Mouse (Mus musculus) midbrain, embryonic 10.5 days (tissue): ENCODE data around the gene Hmgn3. TPM values are rescaled to one million over a fixed set of nuclear protein-coding genes. Genes with fewer than 3 reads are reported as not detected.
"Not testable (repeated sequence)": the region's sequence is repeated elsewhere in the genome, so short reads cannot be mapped to it uniquely, and the experiment has no call there.

ENCODE experiments used
- DNase-seq: peaks from one replicate; pipeline ENCODE4 v3.0.0-alpha.2; 2017; ENCODE audit warnings: low spot score
- H3K27ac ChIP-seq: fragments of 300-500 bp; sonication (generic); replicated peaks from 2 replicates; pipeline ENCODE4 v1.5.1; 2016; ENCODE audit warnings: mild to moderate bottlenecking
- H3K27me3 ChIP-seq: fragments of 300-500 bp; sonication (generic); 2 replicates; pipeline ENCODE4 v1.6.1; 2016; ENCODE audit warnings: low read depth, mild to moderate bottlenecking; ENCODE audit not compliant: poor library complexity, severe bottlenecking
- H3K36me3 ChIP-seq: fragments of 300-500 bp; sonication (generic); 2 replicates; pipeline ENCODE4 v1.6.1; 2016; ENCODE audit warnings: mild to moderate bottlenecking, moderate library complexity
- H3K4me1 ChIP-seq: fragments of 300-500 bp; sonication (generic); 2 replicates; pipeline ENCODE4 v1.6.1; 2016
- H3K4me3 ChIP-seq: fragments of 300-500 bp; sonication (generic); 2 replicates; pipeline ENCODE4 v1.5.1; 2016; ENCODE audit warnings: mild to moderate bottlenecking, moderate library complexity
- H3K9me3 ChIP-seq: fragments of 300-500 bp; sonication (generic); replicated peaks from 2 replicates; pipeline ENCODE4 v1.6.1; 2016; ENCODE audit warnings: mild to moderate bottlenecking
- WGBS: fragments of 180-500 bp; shearing (Covaris S2); methylation state at CpG from one replicate; pipeline ENCODE4 v1.1.7; 2016; 5-methylcytosine and 5-hydroxymethylcytosine counted together
- polyA plus RNA-seq: library from polyadenylated mRNA; unstranded; fragments of >200 nt; fragmentation: Nextera tagmentation; extraction: Ambion mirVana; gene quantifications from 2 replicates; pipeline ENCODE4 v1.2.1, GENCODE M21; 2016

Hmgn3 gene
- polyA plus RNA-seq, result 140 and 141 TPM in 2 replicates

DNA sequence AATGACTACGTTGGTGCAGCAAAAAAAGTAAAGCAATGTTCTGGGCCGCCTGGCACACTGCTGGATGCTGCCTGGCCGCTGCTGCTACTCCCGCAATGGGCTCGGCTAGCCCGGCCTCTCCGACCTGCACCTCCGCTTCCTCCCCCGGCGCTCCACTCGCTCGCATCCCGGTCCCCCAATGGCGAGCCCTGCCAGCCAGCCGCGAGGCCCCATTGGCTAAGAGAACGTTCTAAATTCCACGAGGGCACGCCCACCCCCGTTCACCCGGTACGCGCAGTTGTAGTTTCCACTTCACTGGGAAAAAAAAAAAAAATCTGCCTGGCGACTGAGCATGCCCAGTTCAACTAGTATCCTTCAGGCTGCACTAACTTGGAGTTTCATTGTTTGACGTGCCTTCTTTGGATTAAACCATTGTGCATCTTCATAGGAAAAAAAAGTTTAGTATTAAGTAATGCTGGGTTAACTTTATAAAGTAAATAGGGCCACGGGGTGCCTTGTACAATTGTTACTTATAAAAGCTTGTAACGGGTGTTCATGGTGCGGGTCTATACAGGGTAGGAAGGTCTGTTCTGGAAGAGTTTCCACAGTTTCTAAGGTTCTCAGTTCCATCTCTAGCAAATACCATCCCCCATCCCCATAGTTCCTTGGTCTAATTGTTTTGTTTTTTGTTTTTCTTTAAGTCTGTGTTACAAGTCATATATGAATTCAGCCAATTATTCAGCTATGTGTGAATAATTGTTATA, at the start of gene Hmgn3:
Gene Hmgn3, minus strand, starts transcription at position 240 of the 743 bp plus-strand sequence.
- Histone ChIP-seq H3K4me3 (peak within 1 kb of the TSS; percentile 73), H3K4me1 (peaks cover 12% of the 10 kb centered on the region), H3K27ac (peak within 1 kb of the TSS; percentile 81), H3K27me3 (no peaks in the 10 kb centered on the region), H3K9me3 (no peaks in the 10 kb centered on the region), H3K36me3 (peaks cover 8% of the 10 kb centered on the region; the same call in 1 of the 2 replicates)
- DNase-seq, result peak; percentile 93
- WGBS, result 9% methylated on average over 28 of the region's 28 CpGs

DNA sequence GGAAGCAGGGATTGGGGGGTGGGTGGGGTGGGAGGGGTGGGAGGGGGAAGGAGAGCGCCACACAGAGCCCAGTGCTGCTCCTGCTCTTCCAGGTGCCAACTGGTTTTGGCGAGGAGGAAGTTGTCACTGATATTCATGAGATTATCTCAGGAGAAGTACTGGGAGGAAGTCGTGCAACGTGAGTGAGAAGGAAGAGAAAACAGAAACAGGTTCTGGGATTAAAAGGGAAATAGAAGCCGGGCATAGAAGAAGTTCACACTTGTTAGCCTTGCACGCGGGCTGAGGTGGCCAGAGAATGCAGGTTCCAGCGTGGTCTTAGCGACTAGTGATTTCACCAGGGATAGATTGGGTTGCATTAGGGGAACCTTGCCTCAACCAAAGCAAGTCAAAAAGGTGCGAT, 49.3 kb upstream of the Hmgn3 start:
- 82% methylated on average over 10 of the region's 10 CpGs for WGBS
- no peaks in the 10 kb centered on the region for H3K36me3 ChIP-seq
- DNase-seq, result no peak
- no peak overlapping the region for H3K4me3 ChIP-seq
- no peaks in the 10 kb centered on the region for H3K9me3 ChIP-seq
- H3K4me1 ChIP-seq, result no peaks in the 10 kb centered on the region
- H3K27ac ChIP-seq, result no peak overlapping the region
- H3K27me3 ChIP-seq, result no peaks in the 10 kb centered on the region

DNA sequence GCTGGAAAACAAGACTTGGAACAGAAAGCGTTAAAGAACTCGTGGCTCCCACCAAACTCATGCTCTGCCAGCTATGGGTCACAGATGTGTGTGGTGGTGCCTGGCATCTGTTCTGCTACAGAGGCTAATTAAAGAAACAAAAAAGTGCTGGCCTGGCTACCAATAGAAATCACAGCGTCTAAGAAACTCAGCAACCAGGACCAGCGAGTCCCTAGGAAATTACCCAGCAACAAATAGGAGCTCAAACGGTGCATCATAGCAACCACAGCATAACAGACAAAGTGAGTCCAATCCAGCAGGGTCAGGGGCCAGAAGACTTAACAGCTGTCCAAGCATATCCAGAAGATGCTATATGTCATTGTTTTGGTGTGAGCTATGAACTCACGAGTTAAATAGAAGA, 48.5 kb upstream of the Hmgn3 start:
- WGBS, result 82% methylated on average over 6 of the region's 6 CpGs
- no peak for DNase-seq

DNA sequence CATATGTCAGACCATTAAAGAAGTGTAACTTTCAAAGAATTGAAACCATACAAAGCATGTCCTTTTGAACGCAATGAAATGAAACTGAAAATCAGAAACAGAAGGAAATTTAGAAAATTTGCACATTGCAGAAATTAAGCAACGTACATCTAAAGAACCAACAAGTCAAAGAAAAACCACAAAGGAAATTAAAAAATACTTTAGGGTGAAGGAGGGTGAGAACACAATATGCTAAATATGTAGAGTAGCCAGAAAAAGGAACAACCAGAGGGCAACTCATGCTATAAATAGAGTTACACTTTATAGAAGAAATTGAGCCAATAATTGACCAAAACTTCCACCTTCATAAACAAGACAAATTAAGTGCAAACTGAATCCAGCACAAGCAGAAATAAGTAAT, 41.3 kb upstream of the Hmgn3 start:
- H3K27me3 ChIP-seq, result no peaks in the 10 kb centered on the region
- H3K4me3 ChIP-seq, result no peak overlapping the region
- WGBS, result 89% methylated on average over 2 of the region's 2 CpGs
- no peaks in the 10 kb centered on the region for H3K4me1 ChIP-seq
- H3K36me3 ChIP-seq, result no peaks in the 10 kb centered on the region
- no peaks in the 10 kb centered on the region for H3K9me3 ChIP-seq
- no peak for DNase-seq
- no peak overlapping the region for H3K27ac ChIP-seq

More for the DNA sequence above, 48.5 kb upstream of the Hmgn3 start:
- H3K4me3 ChIP-seq, result no peak overlapping the region
- H3K27ac ChIP-seq, result no peak overlapping the region
- no peaks in the 10 kb centered on the region for H3K36me3 ChIP-seq
- H3K4me1 ChIP-seq, result no peaks in the 10 kb centered on the region
- no peaks in the 10 kb centered on the region for H3K9me3 ChIP-seq
- H3K27me3 ChIP-seq, result no peaks in the 10 kb centered on the region

DNA sequence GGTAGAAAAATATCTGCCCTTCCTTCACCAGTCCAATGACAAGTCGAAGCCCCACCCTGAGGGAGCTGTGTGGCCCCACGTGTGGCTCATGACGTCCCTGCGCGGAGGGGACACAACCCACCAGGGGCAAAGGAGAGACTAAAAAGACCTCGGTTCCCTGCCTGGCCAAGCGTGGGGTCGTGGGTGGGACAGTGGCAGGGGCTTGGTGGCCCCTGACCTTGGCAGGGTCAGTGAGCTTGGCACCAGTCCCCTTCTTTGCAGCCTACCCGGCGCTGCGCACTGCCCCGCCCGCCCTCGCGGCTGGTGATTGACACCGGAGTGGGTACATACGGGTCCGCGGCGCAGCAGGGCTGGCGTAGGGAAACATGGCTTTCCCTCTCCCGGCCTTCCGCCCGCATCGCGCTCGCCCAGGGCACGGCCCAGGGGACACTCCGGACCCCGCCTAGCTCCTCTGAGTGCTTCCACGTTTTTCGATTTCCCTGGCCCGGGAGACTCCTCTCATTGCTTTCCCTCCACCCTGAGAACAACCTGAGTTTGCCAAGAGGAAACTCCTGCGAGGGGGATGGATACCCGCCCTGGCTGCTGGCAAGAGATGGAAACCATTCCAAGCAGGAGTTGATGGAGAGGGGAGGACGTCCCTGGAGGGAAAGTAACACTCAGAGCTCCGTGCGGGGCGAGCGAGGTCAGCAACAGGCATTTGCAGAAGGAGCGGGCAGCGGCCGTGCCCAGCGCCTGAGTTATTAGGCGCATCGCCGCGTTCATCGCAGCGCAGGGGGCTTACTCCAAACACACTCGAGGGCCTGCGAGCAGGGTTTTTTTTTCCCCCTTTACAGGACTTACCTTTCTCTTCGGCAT, 667 bp downstream of the Hmgn3 start:
- Histone ChIP-seq H3K9me3 (peaks cover 4% of the 10 kb centered on the region), H3K4me1 (peaks cover 12% of the 10 kb centered on the region), H3K27ac (peak overlapping the region; percentile 81), H3K27me3 (no peaks in the 10 kb centered on the region), H3K4me3 (peak overlapping the region; percentile 73), H3K36me3 (peaks cover 11% of the 10 kb centered on the region)
- peak; percentile 78 for DNase-seq
- 3% methylated on average over 50 of the region's 53 CpGs for WGBS

DNA sequence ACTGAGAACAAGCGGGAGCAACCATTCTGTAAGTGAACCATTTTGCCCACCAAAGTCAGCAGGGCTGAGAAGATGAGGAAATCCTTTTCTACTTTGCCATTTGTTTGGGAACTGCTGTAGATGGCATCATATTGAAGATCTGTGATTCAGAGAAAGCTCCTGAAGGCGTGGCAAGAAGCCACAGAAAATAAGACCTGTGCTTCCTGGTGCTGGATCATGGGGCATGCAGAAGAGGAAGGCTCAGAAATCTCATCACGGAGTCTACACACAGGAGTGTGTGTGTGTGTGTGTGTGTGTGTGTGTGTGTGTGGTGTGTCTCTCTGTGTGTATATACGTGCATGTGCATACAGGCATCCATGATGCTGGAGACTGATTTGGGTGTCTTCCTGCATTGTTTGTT, 16.7 kb downstream of the Hmgn3 start:
- Histone ChIP-seq H3K36me3 (peaks cover 3% of the 10 kb centered on the region; the same call in 1 of the 2 replicates), H3K9me3 (peaks cover 5% of the 10 kb centered on the region; the same call in 1 of the 2 replicates), H3K27me3 (no peaks in the 10 kb centered on the region), H3K27ac (no peak overlapping the region), H3K4me3 (no peak overlapping the region), H3K4me1 (peaks cover 8% of the 10 kb centered on the region; the same call in 1 of the 2 replicates)
- DNase-seq, result no peak
- WGBS, result 94% methylated on average over 4 of the region's 4 CpGs

DNA sequence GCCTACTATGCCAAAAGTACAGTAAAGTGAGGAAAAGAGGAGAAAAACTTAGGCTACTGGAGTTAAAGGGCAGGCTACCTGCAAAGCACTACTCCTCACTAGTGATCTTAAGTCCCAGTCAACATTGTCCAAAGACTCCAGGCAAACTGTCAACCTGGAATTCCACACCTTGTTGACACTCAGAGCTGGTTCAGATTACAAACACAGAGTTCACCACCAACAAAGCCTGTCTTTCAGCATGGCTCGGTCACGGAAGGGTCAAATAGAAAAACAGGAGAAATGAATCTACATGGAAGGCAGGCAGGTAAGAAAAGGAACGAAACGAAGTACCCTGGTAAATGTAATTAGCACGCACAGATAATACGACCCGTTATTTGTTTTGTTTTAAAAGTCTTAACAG, 18.6 kb downstream of the Hmgn3 start:
- Histone ChIP-seq H3K36me3 (peaks cover 3% of the 10 kb centered on the region; the same call in 1 of the 2 replicates), H3K27ac (no peak overlapping the region), H3K4me3 (no peak overlapping the region), H3K4me1 (peaks cover 8% of the 10 kb centered on the region; the same call in 1 of the 2 replicates), H3K9me3 (peaks cover 5% of the 10 kb centered on the region; the same call in 1 of the 2 replicates), H3K27me3 (no peaks in the 10 kb centered on the region)
- no peak for DNase-seq
- 84% methylated on average over 7 of the region's 7 CpGs for WGBS

DNA sequence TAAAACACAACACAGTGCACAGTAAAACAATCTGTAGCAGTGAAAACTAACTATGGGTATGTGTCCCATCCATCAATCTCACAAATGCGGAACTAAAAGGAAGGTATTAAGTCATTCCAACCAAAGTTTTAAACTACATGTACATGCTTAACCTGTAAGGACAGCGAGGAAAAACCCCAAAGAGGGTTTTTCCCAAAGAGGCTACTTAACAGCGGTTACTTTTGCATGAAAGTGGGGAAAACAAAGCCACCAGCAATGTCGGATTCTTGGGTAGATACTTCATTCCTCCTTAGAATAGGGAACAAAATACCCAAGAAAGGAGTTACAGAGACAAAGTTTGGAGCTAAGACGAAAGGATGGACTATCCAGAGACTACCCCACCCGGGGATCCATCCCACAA, 20.0 kb downstream of the Hmgn3 start:
- H3K4me3 ChIP-seq, H3K4me1 ChIP-seq, DNase-seq, H3K9me3 ChIP-seq, H3K27ac ChIP-seq, H3K27me3 ChIP-seq, H3K36me3 ChIP-seq: not testable (repeated sequence)
- WGBS, result 86% methylated on average over 6 of the region's 6 CpGs

DNA sequence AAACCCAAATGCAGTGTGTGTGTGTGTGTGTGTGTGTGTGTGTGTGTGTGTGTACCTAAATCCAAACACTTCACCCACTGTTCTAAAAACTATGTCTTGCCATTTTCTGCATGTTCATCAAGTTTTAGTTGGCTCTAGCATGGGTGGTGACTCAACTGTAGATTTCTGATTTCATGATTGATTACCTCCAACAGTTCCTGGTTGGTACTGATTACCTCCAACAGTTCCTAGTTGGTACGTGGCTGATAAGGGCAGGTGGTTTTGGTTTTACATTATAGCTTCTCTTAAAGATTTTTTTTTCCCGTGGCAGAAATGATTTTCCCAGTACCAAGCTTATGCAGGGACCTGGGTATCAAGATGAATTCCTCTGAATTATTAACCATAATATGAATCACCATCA, 27.3 kb downstream of the Hmgn3 start:
- no peak overlapping the region for H3K4me3 ChIP-seq
- no peaks in the 10 kb centered on the region for H3K27me3 ChIP-seq
- no peak for DNase-seq
- no peaks in the 10 kb centered on the region for H3K36me3 ChIP-seq
- no peak overlapping the region for H3K27ac ChIP-seq
- H3K4me1 ChIP-seq, result no peaks in the 10 kb centered on the region
- no peaks in the 10 kb centered on the region for H3K9me3 ChIP-seq
- WGBS, result 81% methylated on average over 2 of the region's 2 CpGs

DNA sequence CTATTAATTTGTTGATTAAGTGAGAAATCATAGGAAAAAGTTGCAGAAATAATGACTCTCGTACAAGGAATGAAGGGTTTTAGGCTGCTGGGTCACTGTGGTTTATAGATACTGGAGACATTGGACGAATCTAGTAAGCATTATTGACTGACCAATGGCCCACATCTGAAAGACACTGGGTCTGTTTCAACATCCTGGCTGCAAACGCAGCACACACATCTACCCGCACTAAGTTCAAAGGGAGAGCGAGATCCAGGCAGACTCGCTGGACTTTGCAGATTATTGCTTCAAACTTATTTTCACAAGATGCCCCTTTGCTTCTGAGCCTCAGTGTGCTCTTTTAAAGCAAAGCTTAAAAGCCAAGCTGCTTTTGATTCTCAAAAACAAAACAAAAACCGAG, 29.0 kb downstream of the Hmgn3 start:
- DNase-seq, result no peak
- H3K4me1 ChIP-seq, result no peaks in the 10 kb centered on the region
- H3K4me3 ChIP-seq, result no peak overlapping the region
- H3K9me3 ChIP-seq, result no peaks in the 10 kb centered on the region
- H3K36me3 ChIP-seq, result no peaks in the 10 kb centered on the region
- H3K27me3 ChIP-seq, result no peaks in the 10 kb centered on the region
- H3K27ac ChIP-seq, result no peak overlapping the region
- 87% methylated on average over 7 of the region's 7 CpGs for WGBS

DNA sequence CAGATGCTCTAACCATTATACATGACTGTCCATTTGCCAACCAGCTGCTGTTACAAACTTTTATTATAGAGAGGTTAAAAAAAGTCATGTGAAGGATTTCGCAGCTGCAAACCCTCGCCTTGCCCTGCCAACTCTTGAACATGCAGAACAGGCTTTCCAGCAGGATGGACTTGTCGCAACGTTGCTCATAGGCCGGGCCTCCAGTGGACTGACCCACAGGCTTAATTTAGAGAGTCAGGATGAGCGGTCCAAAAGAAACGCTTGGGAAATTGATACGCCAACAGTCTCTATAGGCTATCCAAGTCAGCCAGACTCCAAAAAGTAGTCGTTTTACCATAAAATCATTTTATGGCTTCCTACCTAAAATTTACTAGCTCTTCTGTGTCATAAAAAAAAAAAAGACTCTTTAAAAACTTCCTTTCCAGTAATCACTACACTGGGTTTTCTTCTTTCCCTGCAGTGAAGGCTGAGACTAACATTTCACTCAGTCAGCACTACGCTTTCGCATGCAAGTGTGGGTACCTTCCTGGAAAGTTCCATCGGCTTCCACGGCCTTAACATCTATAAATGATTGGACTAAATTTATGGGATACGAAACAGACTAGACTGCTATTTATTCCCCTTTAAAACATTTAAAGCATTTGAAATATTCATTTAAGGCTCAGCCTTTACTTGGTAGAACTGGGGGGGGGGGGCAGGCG, 29.6 kb downstream of the Hmgn3 start:
- Histone ChIP-seq H3K9me3 (no peaks in the 10 kb centered on the region), H3K4me1 (no peaks in the 10 kb centered on the region), H3K27me3 (no peaks in the 10 kb centered on the region), H3K36me3 (no peaks in the 10 kb centered on the region), H3K4me3 (no peak overlapping the region), H3K27ac (no peak overlapping the region)
- no peak for DNase-seq
- WGBS, result 96% methylated on average over 15 of the region's 15 CpGs

DNA sequence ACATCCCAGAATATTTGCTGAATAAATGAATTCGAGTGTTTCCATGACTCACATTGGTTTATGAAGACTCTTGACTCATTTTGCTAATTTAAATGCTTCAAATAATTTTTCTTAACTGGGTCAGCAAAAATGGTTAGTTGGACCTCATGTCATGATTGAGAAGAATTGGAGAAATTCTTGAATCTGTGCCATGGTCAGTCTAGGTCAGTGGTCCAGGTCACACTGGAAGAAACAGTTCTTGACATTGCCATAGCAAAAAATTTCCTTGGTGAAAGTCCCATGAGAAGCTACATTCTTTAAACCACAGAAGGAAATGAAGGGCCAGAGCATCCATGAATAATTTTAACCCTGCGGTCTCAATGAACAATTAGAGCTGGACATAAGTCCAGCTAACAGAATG, 30.8 kb downstream of the Hmgn3 start:
- WGBS, result 94% methylated on average over 2 of the region's 2 CpGs
- Histone ChIP-seq H3K36me3 (0 out of 2 replicates have a peak, but pooled peaks cover 3% of the 10 kb centered on the region), H3K27me3 (no peaks in the 10 kb centered on the region), H3K4me3 (no peak overlapping the region), H3K4me1 (no peaks in the 10 kb centered on the region), H3K9me3 (no peaks in the 10 kb centered on the region), H3K27ac (no peak overlapping the region)
- DNase-seq, result no peak
